Mouse (Mus musculus): Measurements from ENCODE around the gene Stim1.
A peak's percentile ranks its signal among the peaks of the same experiment; 100 is the strongest.

The Stim1 gene

GRCm38 (mm10) chr7:102267601-102268394 is at the start of gene Stim1:
Gene Stim1 (plus strand): TSS chr7:102267806.
- peak; percentile 88 for DNase-seq (ENCODE audit: low read depth)

- DNase-seq (ENCODE audit: low read depth), result no peak
Observed at GRCm38 (mm10) chr7:102221899-102222298, 45.7 kb upstream of the Stim1 start.

- DNase-seq (ENCODE audit: low read depth), result peak; percentile 81
Observed at GRCm38 (mm10) chr7:102222336-102222735, 45.3 kb upstream of the Stim1 start.

- DNase-seq (ENCODE audit: low read depth), result peak; percentile 83
Observed at GRCm38 (mm10) chr7:102222830-102223556, 44.6 kb upstream of the Stim1 start.

GRCm38 (mm10) chr7:102223883-102224738 is 43.5 kb upstream of the Stim1 start:
- no peak for DNase-seq (ENCODE audit: low read depth)

GRCm38 (mm10) chr7:102226051-102226450 is 41.6 kb upstream of the Stim1 start:
- DNase-seq (ENCODE audit: low read depth), result no peak

- DNase-seq (ENCODE audit: low read depth), result no peak
Observed at GRCm38 (mm10) chr7:102228049-102228670, 39.4 kb upstream of the Stim1 start.

- no peak for DNase-seq (ENCODE audit: low read depth)
Observed at GRCm38 (mm10) chr7:102229814-102230213, 37.8 kb upstream of the Stim1 start.

- no peak for DNase-seq (ENCODE audit: low read depth)
Observed at GRCm38 (mm10) chr7:102233059-102233458, 34.5 kb upstream of the Stim1 start.

GRCm38 (mm10) chr7:102238686-102239286 is 28.8 kb upstream of the Stim1 start:
- no peak for DNase-seq (ENCODE audit: low read depth)

GRCm38 (mm10) chr7:102239591-102239990 is 28.0 kb upstream of the Stim1 start:
- no peak for DNase-seq (ENCODE audit: low read depth)

- no peak for DNase-seq (ENCODE audit: low read depth)
Observed at GRCm38 (mm10) chr7:102242371-102242770, 25.2 kb upstream of the Stim1 start.

- no peak for DNase-seq (ENCODE audit: low read depth)
Observed at GRCm38 (mm10) chr7:102242917-102243316, 24.7 kb upstream of the Stim1 start.

- DNase-seq (ENCODE audit: low read depth), result peak; percentile 54
Observed at GRCm38 (mm10) chr7:102243870-102244269, 23.7 kb upstream of the Stim1 start.

- DNase-seq (ENCODE audit: low read depth), result no peak
Observed at GRCm38 (mm10) chr7:102244782-102245535, 22.6 kb upstream of the Stim1 start.

- peak; percentile 63 for DNase-seq (ENCODE audit: low read depth)
Observed at GRCm38 (mm10) chr7:102245775-102246174, 21.8 kb upstream of the Stim1 start.

- no peak for DNase-seq (ENCODE audit: low read depth)
Observed at GRCm38 (mm10) chr7:102246265-102246664, 21.3 kb upstream of the Stim1 start.

- peak; percentile 61 for DNase-seq (ENCODE audit: low read depth)
Observed at GRCm38 (mm10) chr7:102246956-102247797, 20.4 kb upstream of the Stim1 start.

- peak; percentile 76 for DNase-seq (ENCODE audit: low read depth)
Observed at GRCm38 (mm10) chr7:102248691-102249404, 18.8 kb upstream of the Stim1 start.

Data from induced T-regulatory cell, adult 2 months (primary cell).